Mouse (Mus musculus): Measurements from ENCODE around the gene Il15. TPM values are rescaled to one million over a fixed set of nuclear protein-coding genes. Genes with fewer than 3 reads are reported as not detected.

The Il15 gene
- total RNA-seq, 2 experiments from 2014 or later: 10.3 to 14.4 TPM

- no peak for DNase-seq
- intact Hi-C loops (cut with DNase I): no loop called here
These were observed 32.4 kb downstream of the Il15 start for GRCm38 (mm10) chr8:82370657-82371056.

- intact Hi-C loops (cut with DNase I): no loop called here
These were observed 42.0 kb downstream of the Il15 start for GRCm38 (mm10) chr8:82361061-82361460.

GRCm38 (mm10) chr8:82356091-82356490, 46.9 kb downstream of the Il15 start:
- DNase-seq: no peak
- intact Hi-C loops (cut with DNase I): loop anchor here (10.0 kb wide), 1 partner anchor 489 kb away; no protein-coding TSS in a partner anchor

More at GRCm38 (mm10) chr8:82361061-82361460, 42.0 kb downstream of the Il15 start:
- no peak for DNase-seq

- intact Hi-C loops (cut with DNase I): loop anchor here (1.0 to 10.0 kb wide), 3 partner anchors 338 to 493 kb away; no protein-coding TSS in a partner anchor
These were observed 51.6 kb downstream of the Il15 start for GRCm38 (mm10) chr8:82351268-82351943.

GRCm38 (mm10) chr8:82349299-82349698, 53.7 kb downstream of the Il15 start:
- intact Hi-C loops (cut with DNase I): no loop called here
- DNase-seq: no peak

More at GRCm38 (mm10) chr8:82351268-82351943, 51.6 kb downstream of the Il15 start:
- peak; percentile 8 to 29 for DNase-seq

GRCm38 (mm10) chr8:82346485-82346884, 56.5 kb downstream of the Il15 start:
- no peak for DNase-seq

GRCm38 (mm10) chr8:82331675-82332234, 71.3 kb downstream of the Il15 start:
- intact Hi-C loops (cut with DNase I): no loop called here
- DNase-seq: no peak

More at GRCm38 (mm10) chr8:82346485-82346884, 56.5 kb downstream of the Il15 start:
- intact Hi-C loops (cut with DNase I): no loop called here

GRCm38 (mm10) chr8:82327986-82328652, 74.9 kb downstream of the Il15 start:
- intact Hi-C loops (cut with DNase I): no loop called here
- DNase-seq: no peak

GRCm38 (mm10) chr8:82326061-82326460, 77.0 kb downstream of the Il15 start:
- no peak for DNase-seq
- intact Hi-C loops (cut with DNase I): no loop called here

- no peak for DNase-seq
- intact Hi-C loops (cut with DNase I): no loop called here
These were observed 77.4 kb downstream of the Il15 start for GRCm38 (mm10) chr8:82325586-82325985.

- no peak for DNase-seq
- intact Hi-C loops (cut with DNase I): no loop called here
These were observed 85.6 kb downstream of the Il15 start for GRCm38 (mm10) chr8:82317446-82317845.

- intact Hi-C loops (cut with DNase I): no loop called here
- no peak for DNase-seq
These were observed 96.6 kb downstream of the Il15 start for GRCm38 (mm10) chr8:82306424-82306823.

- intact Hi-C loops (cut with DNase I): no loop called here
These were observed 106.8 kb downstream of the Il15 start for GRCm38 (mm10) chr8:82296256-82296655.

GRCm38 (mm10) chr8:82291659-82292058, 111.4 kb downstream of the Il15 start:
- intact Hi-C loops (cut with DNase I): no loop called here
- DNase-seq: no peak

More at GRCm38 (mm10) chr8:82296256-82296655, 106.8 kb downstream of the Il15 start:
- DNase-seq: peak; percentile 2 to 3

- intact Hi-C loops (cut with DNase I): no loop called here
- DNase-seq: no peak
These were observed 117.2 kb downstream of the Il15 start for GRCm38 (mm10) chr8:82285866-82286265.

GRCm38 (mm10) chr8:82281995-82282394, 121.0 kb downstream of the Il15 start:
- intact Hi-C loops (cut with DNase I): loop anchor here (2.0 kb wide), 1 partner anchor 21 kb away; no protein-coding TSS in a partner anchor
- DNase-seq: no peak

All from heart, postnatal 10 days (tissue).